Mouse (Mus musculus): ENCODE data around the gene Nt5c1b.

Nt5c1b gene

GRCm38 (mm10) chr12:10369673-10370072 lies at the start of gene Nt5c1b:
Nt5c1b (plus strand) TSS chr12:10369973.
- no peak for DNase-seq

GRCm38 (mm10) chr12:10327651-10328050 lies 42.1 kb upstream of the Nt5c1b start:
- DNase-seq, result no peak

- DNase-seq, result no peak
Measured at GRCm38 (mm10) chr12:10329460-10329859, 40.3 kb upstream of the Nt5c1b start.

GRCm38 (mm10) chr12:10340604-10341003 lies 29.2 kb upstream of the Nt5c1b start:
- DNase-seq, result no peak

GRCm38 (mm10) chr12:10350706-10351105 lies 19.1 kb upstream of the Nt5c1b start:
- peak; percentile 5 for DNase-seq

GRCm38 (mm10) chr12:10357756-10358155 lies 12.0 kb upstream of the Nt5c1b start:
- DNase-seq, result no peak

GRCm38 (mm10) chr12:10390671-10391441 lies 21.1 kb downstream of the Nt5c1b start, which contains the start of gene Rdh14:
Rdh14 (plus strand) TSS chr12:10390772.
- DNase-seq, result peak; percentile 96

GRCm38 (mm10) chr12:10400788-10401187 lies 31.0 kb downstream of the Nt5c1b start:
- DNase-seq, result no peak

GRCm38 (mm10) chr12:10402421-10403115 lies 32.8 kb downstream of the Nt5c1b start:
- no peak for DNase-seq

- no peak for DNase-seq
Measured at GRCm38 (mm10) chr12:10410511-10411179, 40.9 kb downstream of the Nt5c1b start.

GRCm38 (mm10) chr12:10411453-10411852 lies 41.7 kb downstream of the Nt5c1b start:
- no peak for DNase-seq

- no peak for DNase-seq
Measured at GRCm38 (mm10) chr12:10422347-10422746, 52.6 kb downstream of the Nt5c1b start.

- DNase-seq, result no peak
Measured at GRCm38 (mm10) chr12:10425982-10426863, 56.5 kb downstream of the Nt5c1b start.

GRCm38 (mm10) chr12:10430999-10431398 lies 61.2 kb downstream of the Nt5c1b start:
- DNase-seq, result no peak

- DNase-seq, result peak; percentile 55
Measured at GRCm38 (mm10) chr12:10438054-10439001, 68.6 kb downstream of the Nt5c1b start.

Data from layer of hippocampus, adult 9-11 months (tissue).